Mouse (Mus musculus) hindbrain, embryonic 12.5 days (tissue): ENCODE results near the gene Hnrnpm. TPM values are rescaled to one million over a fixed set of nuclear protein-coding genes. Genes with fewer than 3 reads are reported as not detected.
"Not testable (repeated sequence)": the region's sequence is repeated elsewhere in the genome, so short reads cannot be mapped to it uniquely, and the experiment has no call there.

Experiments used
- ATAC-seq: fragments of 200-750 bp; cut with Nextera tagmentation; 2 replicates; pipeline ENCODE4 v1.8.0; 2017; ENCODE audit warnings: moderate TSS enrichment; ENCODE audit not compliant: low FRiP score
- H3K27ac ChIP-seq: fragments of 300-500 bp; sonication (generic); 2 replicates; pipeline ENCODE4 v1.5.1; 2016; ENCODE audit warnings: mild to moderate bottlenecking
- H3K27me3 ChIP-seq: fragments of 300-500 bp; sonication (generic); 2 replicates; pipeline ENCODE4 v1.6.1; 2016; ENCODE audit warnings: mild to moderate bottlenecking
- H3K36me3 ChIP-seq: fragments of 300-500 bp; sonication (generic); 2 replicates; pipeline ENCODE4 v1.6.1; 2016; ENCODE audit warnings: mild to moderate bottlenecking
- H3K4me1 ChIP-seq: fragments of 300-500 bp; sonication (generic); 2 replicates; pipeline ENCODE4 v1.6.1; 2016
- H3K4me2 ChIP-seq: fragments of 300-500 bp; sonication (generic); replicated peaks from 2 replicates; pipeline ENCODE4 v1.6.1; 2016; ENCODE audit warnings: mild to moderate bottlenecking
- H3K4me3 ChIP-seq: fragments of 300-500 bp; sonication (generic); 2 replicates; pipeline ENCODE4 v1.5.1; 2016; ENCODE audit warnings: mild to moderate bottlenecking
- H3K9ac ChIP-seq: fragments of 300-500 bp; sonication (generic); 2 replicates; pipeline ENCODE4 v1.6.1; 2016; ENCODE audit warnings: mild to moderate bottlenecking, moderate library complexity
- H3K9me3 ChIP-seq: fragments of 300-500 bp; sonication (generic); replicated peaks from 2 replicates; pipeline ENCODE4 v1.6.1; 2016; ENCODE audit warnings: mild to moderate bottlenecking
- whole genome bisulfite sequencing: fragments of 180-500 bp; shearing (Covaris S2); methylation state at CpG from one replicate; pipeline ENCODE4 v1.1.7; 2016; 5-methylcytosine and 5-hydroxymethylcytosine counted together
- polyA plus RNA-seq: library from polyadenylated mRNA; unstranded; fragments of >200 nt; fragmentation: Nextera tagmentation; extraction: Ambion mirVana; gene quantifications from 2 replicates; pipeline ENCODE4 v1.2.1, GENCODE M21; 2016

The Hnrnpm gene
- polyA plus RNA-seq, 1 experiment from 2014 or later: 390 TPM

GRCm38 (mm10) chr17:33627281-33627680, 59.4 kb downstream of the Hnrnpm start:
- H3K27ac ChIP-seq: no peak overlapping the region
- no peak overlapping the region for H3K9ac ChIP-seq
- no peaks in the 10 kb centered on the region for H3K27me3 ChIP-seq
- no peak for ATAC-seq
- H3K4me2 ChIP-seq: no peak overlapping the region
- H3K4me1 ChIP-seq: peaks cover 14% of the 10 kb centered on the region
- H3K36me3 ChIP-seq: peaks cover 18% of the 10 kb centered on the region
- 88% methylated on average over 3 of the region's 3 CpGs for WGBS
- H3K4me3 ChIP-seq: no peak overlapping the region
- H3K9me3 ChIP-seq: no peaks in the 10 kb centered on the region

- H3K4me3 ChIP-seq, H3K9ac ChIP-seq, H3K36me3 ChIP-seq, ATAC-seq, H3K27ac ChIP-seq, H3K27me3 ChIP-seq, H3K9me3 ChIP-seq, H3K4me2 ChIP-seq, H3K4me1 ChIP-seq: not testable (repeated sequence)
- 90% methylated on average over 5 of the region's 5 CpGs for WGBS
Measured at GRCm38 (mm10) chr17:33613726-33614125, 72.9 kb downstream of the Hnrnpm start.

- WGBS: 89% methylated on average over 7 of the region's 7 CpGs
- no peak overlapping the region for H3K4me3 ChIP-seq
- H3K36me3 ChIP-seq: no peaks in the 10 kb centered on the region
- H3K4me2 ChIP-seq: no peak overlapping the region
- no peak overlapping the region for H3K9ac ChIP-seq
- no peaks in the 10 kb centered on the region for H3K27me3 ChIP-seq
- no peak overlapping the region for H3K27ac ChIP-seq
- no peaks in the 10 kb centered on the region for H3K4me1 ChIP-seq
- ATAC-seq: no peak
- H3K9me3 ChIP-seq: no peaks in the 10 kb centered on the region
Measured at GRCm38 (mm10) chr17:33610548-33610947, 76.1 kb downstream of the Hnrnpm start.

GRCm38 (mm10) chr17:33607273-33607672, 79.4 kb downstream of the Hnrnpm start:
- ATAC-seq: no peak
- no peaks in the 10 kb centered on the region for H3K4me1 ChIP-seq

DNA sequence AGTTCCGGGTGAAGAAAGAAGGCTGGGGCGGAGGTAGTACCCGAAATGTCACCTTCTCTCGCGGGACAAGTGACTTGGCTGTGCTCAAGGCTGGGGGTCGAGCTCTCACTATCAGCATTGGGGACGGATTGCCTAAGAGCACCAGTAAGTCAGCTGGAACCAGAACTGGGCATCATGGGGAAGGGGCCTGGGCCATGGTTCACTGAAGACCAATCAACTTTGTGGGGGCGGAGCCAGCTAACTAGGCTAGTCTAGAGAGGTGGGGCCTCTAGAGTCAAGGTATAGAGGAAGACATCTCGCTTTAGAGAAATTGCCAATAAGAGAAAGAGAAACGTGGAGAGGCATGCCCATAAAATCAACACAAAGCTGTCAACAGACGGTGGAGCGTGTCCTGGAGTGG, 84.7 kb downstream of the Hnrnpm start:
- H3K27ac ChIP-seq: no peak overlapping the region
- H3K9ac ChIP-seq: no peak overlapping the region
- WGBS: 85% methylated on average over 12 of the region's 12 CpGs
- H3K27me3 ChIP-seq: no peaks in the 10 kb centered on the region
- peaks cover 7% of the 10 kb centered on the region; the same call in 1 of the 2 replicates for H3K9me3 ChIP-seq
- H3K4me2 ChIP-seq: no peak overlapping the region
- no peak overlapping the region for H3K4me3 ChIP-seq
- no peaks in the 10 kb centered on the region for H3K36me3 ChIP-seq
- ATAC-seq: no peak
- H3K4me1 ChIP-seq: no peaks in the 10 kb centered on the region

More at GRCm38 (mm10) chr17:33607273-33607672, 79.4 kb downstream of the Hnrnpm start:
- Histone ChIP-seq H3K27me3 (no peaks in the 10 kb centered on the region), H3K4me3 (no peak overlapping the region), H3K36me3 (no peaks in the 10 kb centered on the region), H3K4me2 (no peak overlapping the region), H3K27ac (no peak overlapping the region), H3K9me3 (no peaks in the 10 kb centered on the region), H3K9ac (no peak overlapping the region)
- 92% methylated on average over 2 of the region's 2 CpGs for WGBS

- 86% methylated on average over 3 of the region's 3 CpGs for WGBS
- ATAC-seq: no peak
Measured at GRCm38 (mm10) chr17:33600831-33601230, 85.8 kb downstream of the Hnrnpm start.

GRCm38 (mm10) chr17:33599836-33600475, 86.7 kb downstream of the Hnrnpm start:
- no peaks in the 10 kb centered on the region for H3K27me3 ChIP-seq
- H3K4me1 ChIP-seq: no peaks in the 10 kb centered on the region
- H3K36me3 ChIP-seq: no peaks in the 10 kb centered on the region
- no peak overlapping the region for H3K4me2 ChIP-seq
- H3K27ac ChIP-seq: no peak overlapping the region
- 91% methylated on average over 8 of the region's 8 CpGs for WGBS
- H3K9me3 ChIP-seq: peaks cover 7% of the 10 kb centered on the region; the same call in 1 of the 2 replicates
- no peak overlapping the region for H3K9ac ChIP-seq
- ATAC-seq: no peak
- no peak overlapping the region for H3K4me3 ChIP-seq

More at GRCm38 (mm10) chr17:33600831-33601230, 85.8 kb downstream of the Hnrnpm start:
- Histone ChIP-seq H3K36me3 (no peaks in the 10 kb centered on the region), H3K27ac (no peak overlapping the region), H3K4me2 (no peak overlapping the region), H3K9me3 (peaks cover 7% of the 10 kb centered on the region; the same call in 1 of the 2 replicates), H3K27me3 (no peaks in the 10 kb centered on the region), H3K4me1 (no peaks in the 10 kb centered on the region), H3K9ac (no peak overlapping the region), H3K4me3 (no peak overlapping the region)

DNA sequence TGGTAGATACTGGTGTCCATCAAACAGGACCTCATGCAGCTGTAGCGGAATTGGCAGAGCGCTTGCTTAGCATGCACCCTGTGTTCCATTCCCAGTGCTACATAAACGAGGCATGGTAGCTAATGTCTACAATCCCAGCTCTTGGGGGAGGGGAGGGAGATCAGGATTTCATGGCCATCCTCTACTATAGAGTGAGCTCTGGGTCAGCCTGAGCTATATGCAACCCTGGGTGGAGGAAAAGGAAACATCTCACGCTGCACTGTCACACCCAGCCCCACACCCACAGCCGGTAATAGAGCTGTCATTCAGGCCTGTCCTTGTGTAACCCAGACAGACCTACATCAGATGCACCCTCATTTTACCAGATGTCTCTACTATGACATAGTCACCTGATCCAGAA, 88.2 kb downstream of the Hnrnpm start:
- H3K4me3 ChIP-seq: no peak overlapping the region
- no peaks in the 10 kb centered on the region for H3K36me3 ChIP-seq
- no peaks in the 10 kb centered on the region for H3K4me1 ChIP-seq
- no peaks in the 10 kb centered on the region for H3K27me3 ChIP-seq
- 91% methylated on average over 5 of the region's 5 CpGs for whole genome bisulfite sequencing
- no peak for ATAC-seq
- H3K4me2 ChIP-seq: no peak overlapping the region
- peaks cover 7% of the 10 kb centered on the region; the same call in 1 of the 2 replicates for H3K9me3 ChIP-seq
- H3K9ac ChIP-seq: no peak overlapping the region
- H3K27ac ChIP-seq: no peak overlapping the region

DNA sequence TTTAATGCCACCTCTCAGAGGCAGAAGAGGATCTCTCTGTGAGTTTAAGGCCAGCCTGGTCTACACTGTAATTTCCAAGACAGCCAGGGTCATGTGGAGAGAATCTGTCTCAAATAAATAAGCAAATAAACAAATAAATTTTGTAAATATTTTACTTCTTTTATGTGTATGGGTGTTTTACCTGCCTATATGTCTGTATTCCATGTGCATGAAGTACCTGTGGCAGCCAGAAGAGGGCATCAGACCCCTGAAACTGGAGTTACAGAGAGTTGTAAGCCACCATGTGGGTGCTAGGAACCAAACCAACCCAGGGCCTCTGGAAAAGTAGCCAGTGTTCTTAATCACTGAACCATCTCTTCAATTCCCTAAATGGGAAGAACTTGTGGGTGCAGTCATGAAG, 89.4 kb downstream of the Hnrnpm start:
- H3K9me3 ChIP-seq: peaks cover 7% of the 10 kb centered on the region; the same call in 1 of the 2 replicates
- H3K4me3 ChIP-seq: no peak overlapping the region
- H3K4me1 ChIP-seq: no peaks in the 10 kb centered on the region
- H3K36me3 ChIP-seq: no peaks in the 10 kb centered on the region
- H3K27ac ChIP-seq: no peak overlapping the region
- ATAC-seq: no peak
- H3K27me3 ChIP-seq: no peaks in the 10 kb centered on the region
- H3K4me2 ChIP-seq: no peak overlapping the region
- H3K9ac ChIP-seq: no peak overlapping the region

Other genes starting within 250 kb of the Hnrnpm start
- gene Adamts10, start 162.7 kb downstream of the Hnrnpm start, polyA plus RNA-seq: 67.1 and 73.8 TPM in 2 replicates
- gene Myo1f, start 131.2 kb downstream of the Hnrnpm start, polyA plus RNA-seq: 2.1 and 2.6 TPM in 2 replicates
- gene Zfp414, start 57.8 kb downstream of the Hnrnpm start, polyA plus RNA-seq: 47.6 and 48.1 TPM in 2 replicates
- 0.45 and 1.0 TPM in 2 replicates for gene Pram1, start 48.8 kb downstream of the Hnrnpm start, polyA plus RNA-seq
- gene March2, start 31.8 kb upstream of the Hnrnpm start, polyA plus RNA-seq: 53.4 and 54.6 TPM in 2 replicates
- 404 and 415 TPM in 2 replicates for gene Rab11b, start 73.7 kb upstream of the Hnrnpm start, polyA plus RNA-seq
- 25.6 and 26.8 TPM in 2 replicates for gene Angptl4, start 95.0 kb upstream of the Hnrnpm start, polyA plus RNA-seq
- 30.8 and 31.4 TPM in 2 replicates for gene Kank3, start 123.7 kb upstream of the Hnrnpm start, polyA plus RNA-seq
- gene Rps28, start 137.7 kb upstream of the Hnrnpm start, polyA plus RNA-seq: 532 and 694 TPM in 2 replicates
- 375 and 435 TPM in 2 replicates for gene Ndufa7, start 137.7 kb upstream of the Hnrnpm start, polyA plus RNA-seq
- 54.6 and 59.4 TPM in 2 replicates for gene Cd320, start 156.2 kb upstream of the Hnrnpm start, polyA plus RNA-seq
- not detected in 2 replicates for gene Gm7029, start 187.0 kb upstream of the Hnrnpm start, polyA plus RNA-seq
- 3.2 and 4.1 TPM in 2 replicates for gene Kifc1, start 203.8 kb upstream of the Hnrnpm start, polyA plus RNA-seq
- gene Platr17, start 218.3 kb upstream of the Hnrnpm start, polyA plus RNA-seq: 0.30 TPM in 1 of 2 replicates, not detected in the other
- gene Daxx, start 222.6 kb upstream of the Hnrnpm start, polyA plus RNA-seq: 55.5 and 61.2 TPM in 2 replicates
- gene Tapbp, start 229.0 kb upstream of the Hnrnpm start, polyA plus RNA-seq: 23.9 and 27.6 TPM in 2 replicates
- 21.7 and 25.5 TPM in 2 replicates for gene Zbtb22, start 229.0 kb upstream of the Hnrnpm start, polyA plus RNA-seq
- gene Rgl2, start 242.7 kb upstream of the Hnrnpm start, polyA plus RNA-seq: 63.1 and 64.1 TPM in 2 replicates